Mouse (Mus musculus) activated CD4-positive, CD25-positive, alpha-beta regulatory T cell, adult 4 months (primary cell): ENCODE data around the gene Higd1b. TPM values are rescaled to one million over a fixed set of nuclear protein-coding genes. Genes with fewer than 3 reads are reported as not detected.

Experiments used
- ATAC-seq: one replicate; pipeline ENCODE4 v1.8.0; 2017
- polyA plus RNA-seq, 2 experiments: library from polyadenylated mRNA; unstranded; fragments of 100-300 nt; shearing (Covaris generic); gene quantifications; one replicate each; pipeline ENCODE4 v1.2.1; 2017

The Higd1b gene
- polyA plus RNA-seq = not detected

DNA sequence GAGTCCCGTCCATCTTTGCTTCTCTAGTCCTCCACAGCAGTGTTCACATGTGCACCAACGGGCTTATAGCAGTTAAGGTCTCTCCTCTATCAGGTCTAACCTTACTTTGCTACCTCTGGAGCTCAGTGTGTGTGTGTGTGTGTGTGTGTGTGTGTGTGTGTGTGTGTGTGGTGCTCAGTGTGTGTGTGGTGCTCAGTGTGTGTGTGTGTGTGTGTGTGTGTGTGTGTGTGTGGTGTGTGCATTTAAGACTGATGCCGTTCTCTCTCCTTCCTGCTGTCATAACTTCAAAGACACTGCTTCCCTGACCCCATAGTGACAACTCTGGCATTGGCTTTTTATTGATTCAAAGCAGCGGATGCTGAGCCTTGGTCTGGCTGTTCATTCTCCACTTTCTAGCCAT is at the start of gene Higd1b:
Gene Higd1b (plus strand): TSS at position 301 of the 400 bp plus-strand sequence.
- ATAC-seq = no peak

DNA sequence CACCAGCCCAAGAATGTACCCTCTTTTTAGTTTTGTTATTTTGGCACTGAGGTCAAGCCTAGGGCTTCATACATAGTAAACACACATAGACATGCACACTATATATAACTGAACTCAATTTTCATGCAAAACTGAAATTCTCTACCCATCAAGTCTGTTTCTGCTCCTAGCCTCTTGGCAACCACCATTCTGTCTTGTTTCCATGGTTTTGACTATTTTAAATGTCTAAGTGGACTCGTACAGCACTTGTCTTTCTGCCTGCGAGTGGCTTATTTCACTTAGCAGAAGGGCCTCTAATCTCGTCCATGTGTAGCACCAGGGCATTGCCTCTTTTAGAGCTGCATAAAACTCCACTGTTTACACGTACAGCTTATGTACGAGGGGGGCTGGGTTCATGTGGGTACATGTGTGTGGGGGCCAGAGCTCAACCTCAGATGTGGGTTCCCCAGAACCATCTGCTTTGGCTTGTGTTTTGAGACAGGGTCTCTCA is 47.9 kb upstream of the Higd1b start:
- ATAC-seq = no peak

DNA sequence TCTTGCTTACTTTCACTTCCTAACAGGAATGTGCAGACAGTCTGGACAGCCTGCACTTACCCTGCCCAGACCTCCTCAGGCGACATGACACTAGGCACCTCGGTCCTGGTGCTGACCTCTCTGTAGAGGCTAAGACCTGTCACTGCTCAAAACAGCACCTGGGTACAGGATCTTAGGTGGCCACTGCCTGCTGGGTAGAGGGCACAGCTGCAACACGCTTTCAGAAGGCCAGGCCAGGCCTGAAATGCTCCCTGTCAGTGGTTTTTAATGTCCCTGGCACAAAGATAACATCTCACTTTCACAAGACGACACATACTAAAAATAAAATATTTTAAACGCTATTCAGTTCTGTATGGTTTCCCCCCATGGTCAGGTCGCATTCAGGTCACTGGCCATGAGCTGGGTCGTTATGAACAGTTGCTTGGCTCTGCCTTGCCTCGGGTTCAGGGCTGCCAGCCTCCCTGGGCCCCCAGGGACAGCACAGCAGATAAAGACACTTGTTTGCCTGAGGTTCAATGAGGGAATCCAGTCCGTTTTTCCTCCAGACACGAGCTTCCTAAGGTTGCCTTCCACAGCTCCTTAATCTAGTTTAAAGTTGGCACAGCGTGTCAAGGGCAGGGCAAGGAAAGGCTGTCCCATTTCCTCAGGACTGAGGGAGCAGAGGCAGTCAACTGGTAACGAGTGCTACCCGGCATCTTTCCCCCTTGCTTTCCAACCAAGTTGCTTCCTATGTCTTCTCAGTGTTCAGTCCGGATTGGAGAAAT is 43.8 kb upstream of the Higd1b start:
- no peak for ATAC-seq

DNA sequence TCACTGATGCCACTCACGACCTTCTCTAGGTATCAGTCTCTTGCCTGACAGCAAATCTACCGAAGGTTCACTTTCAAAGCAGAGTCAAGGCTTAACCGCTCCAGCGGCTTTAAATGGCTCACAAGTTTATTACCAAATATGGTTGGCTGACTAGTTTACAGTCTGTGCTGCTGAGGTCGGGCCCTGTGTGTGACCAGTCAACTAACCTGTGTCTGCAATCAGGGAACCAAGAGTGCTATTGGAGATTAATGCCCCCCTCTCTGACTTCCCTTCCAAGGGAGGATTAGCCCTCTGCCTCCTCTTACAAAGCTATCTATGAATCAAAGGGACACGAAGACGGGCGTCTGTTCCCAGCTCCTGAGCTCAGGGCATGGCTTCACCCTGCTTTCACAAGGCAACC is 41.5 kb upstream of the Higd1b start:
- no peak for ATAC-seq

DNA sequence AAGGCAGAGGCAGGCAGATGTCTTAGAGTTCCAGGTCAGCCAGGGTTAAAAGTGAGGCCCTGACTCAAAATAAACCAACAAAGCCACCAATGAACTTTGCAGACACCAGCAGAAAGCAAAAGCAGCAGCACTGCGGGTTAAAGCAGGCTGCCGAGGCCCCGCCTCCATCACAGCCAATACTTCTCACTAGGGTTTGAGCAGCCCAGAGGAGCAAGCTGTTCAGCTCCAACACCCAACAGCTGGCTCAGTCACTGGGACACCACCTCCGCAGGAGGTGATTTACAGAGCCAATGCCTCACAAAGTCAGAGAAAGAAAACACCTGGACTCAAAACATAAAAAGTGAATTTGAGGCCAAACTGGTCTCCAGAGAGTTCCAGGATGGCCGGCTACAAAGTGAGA is 32.2 kb upstream of the Higd1b start:
- ATAC-seq = no peak

DNA sequence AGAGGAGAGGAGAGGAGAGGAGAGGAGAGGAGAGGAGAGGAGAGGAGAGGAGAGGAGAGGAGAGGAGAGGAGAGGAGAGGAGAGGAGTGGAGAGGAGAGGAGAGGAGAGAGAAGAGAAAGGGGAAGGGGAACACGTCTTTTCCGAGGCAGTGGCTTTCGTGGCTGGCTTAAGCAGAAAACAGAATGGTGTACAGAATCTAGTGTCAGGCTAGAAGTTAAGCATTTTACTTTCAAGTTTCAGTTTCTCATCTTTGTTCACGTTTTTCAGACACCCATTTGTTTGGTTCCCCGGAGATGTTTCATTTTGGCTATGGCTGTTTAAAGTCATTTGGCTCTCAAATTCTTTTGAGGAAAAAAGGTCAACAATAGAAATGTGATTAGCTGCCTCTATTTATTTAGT is 27.4 kb upstream of the Higd1b start:
- no peak for ATAC-seq

DNA sequence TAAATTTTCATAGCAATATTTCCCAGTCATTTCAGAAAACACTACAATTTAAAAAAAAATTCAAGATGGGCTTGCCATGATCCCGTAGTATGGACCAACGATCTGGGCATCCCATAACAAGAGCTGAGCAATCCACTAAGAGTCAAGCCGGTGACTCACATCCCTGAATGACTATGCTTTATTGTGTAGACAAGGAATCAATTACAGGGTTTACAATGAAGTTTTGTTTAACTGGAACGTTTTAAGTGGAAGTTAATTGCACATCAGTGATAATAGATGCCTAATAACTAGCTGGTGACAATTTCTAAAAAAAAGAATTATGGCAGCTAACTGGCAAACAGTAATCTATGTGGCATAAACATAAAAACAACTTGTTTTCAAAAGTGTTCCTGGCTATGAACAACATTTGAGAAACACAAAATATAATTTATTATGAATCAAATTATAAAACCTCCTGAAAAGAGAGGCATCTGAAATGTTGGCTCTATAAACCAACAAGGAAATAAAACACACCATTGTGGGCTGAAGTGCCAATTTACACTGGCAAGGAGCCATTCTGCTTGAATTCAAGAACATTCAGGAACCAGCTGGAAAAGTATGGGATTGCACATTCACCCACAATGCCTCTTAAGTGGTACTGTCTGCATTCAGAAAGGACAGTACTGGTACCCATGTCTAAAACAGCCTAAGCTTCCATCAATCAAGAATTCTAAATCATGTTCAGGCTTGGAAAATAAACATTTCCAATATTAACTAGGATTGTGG is 24.7 kb upstream of the Higd1b start:
- ATAC-seq = no peak

DNA sequence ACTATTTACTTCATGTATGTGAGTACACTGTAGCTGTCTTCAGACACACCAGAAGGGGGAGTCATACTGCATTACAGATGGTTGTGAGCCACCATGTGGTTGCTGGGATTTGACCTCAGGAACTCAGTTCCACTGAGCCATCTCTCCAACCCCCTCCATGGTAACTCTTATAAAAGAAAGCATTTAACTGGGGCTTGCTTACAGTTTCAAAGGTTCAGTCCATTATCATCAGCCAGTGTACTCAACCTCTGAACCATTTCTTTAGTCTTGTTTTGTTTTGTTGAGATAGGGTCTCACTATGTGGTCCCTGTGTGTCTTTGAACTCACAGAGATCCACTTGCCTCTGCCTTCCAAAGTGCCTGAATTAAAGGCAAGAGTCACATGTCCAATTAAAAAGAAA is 20.8 kb upstream of the Higd1b start:
- ATAC-seq = no peak

DNA sequence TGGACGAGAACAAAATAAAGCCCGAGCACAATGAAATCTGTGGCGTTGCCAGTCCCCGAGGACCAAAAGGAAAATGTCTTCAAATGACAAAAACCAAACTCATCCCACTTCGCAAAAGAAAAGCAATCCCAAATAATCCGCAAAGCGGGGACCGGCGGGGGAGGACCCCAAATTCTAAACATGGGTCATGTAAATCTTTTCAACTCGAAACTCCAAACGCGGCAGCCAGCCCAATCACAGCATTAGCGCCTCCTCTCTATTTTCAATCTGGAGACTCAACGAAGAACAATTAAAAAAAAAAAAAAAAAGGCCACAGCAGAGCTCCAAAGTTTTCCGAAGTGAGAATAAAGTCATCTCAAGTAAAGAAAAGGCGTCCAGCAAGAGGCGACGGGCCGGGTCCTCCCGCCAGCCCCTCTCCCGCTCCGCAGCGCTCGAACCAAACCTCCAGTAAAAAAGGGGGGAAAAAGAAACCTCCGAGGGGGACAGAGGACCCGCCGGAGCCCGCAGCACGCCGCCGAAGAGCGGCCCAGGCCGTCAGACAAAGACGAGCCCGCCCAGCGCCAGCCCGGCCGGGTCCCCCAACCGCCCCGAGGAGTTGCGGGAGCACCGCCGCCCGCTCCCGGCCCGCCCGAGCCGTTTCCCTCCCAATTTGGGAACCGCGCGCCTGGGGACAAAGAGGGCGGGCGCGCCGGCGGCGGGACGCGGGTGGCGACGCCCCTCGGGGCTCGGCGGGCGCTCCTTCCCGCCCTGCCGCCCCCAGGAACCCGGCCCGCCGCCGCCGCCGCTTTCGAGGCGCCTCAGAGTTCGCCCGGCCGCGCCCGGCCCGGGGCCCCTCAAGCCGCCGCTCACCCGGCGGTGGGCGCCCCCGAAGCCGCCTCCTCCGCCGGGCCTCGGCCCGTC is 17.3 kb upstream of the Higd1b start:
- no peak for ATAC-seq

DNA sequence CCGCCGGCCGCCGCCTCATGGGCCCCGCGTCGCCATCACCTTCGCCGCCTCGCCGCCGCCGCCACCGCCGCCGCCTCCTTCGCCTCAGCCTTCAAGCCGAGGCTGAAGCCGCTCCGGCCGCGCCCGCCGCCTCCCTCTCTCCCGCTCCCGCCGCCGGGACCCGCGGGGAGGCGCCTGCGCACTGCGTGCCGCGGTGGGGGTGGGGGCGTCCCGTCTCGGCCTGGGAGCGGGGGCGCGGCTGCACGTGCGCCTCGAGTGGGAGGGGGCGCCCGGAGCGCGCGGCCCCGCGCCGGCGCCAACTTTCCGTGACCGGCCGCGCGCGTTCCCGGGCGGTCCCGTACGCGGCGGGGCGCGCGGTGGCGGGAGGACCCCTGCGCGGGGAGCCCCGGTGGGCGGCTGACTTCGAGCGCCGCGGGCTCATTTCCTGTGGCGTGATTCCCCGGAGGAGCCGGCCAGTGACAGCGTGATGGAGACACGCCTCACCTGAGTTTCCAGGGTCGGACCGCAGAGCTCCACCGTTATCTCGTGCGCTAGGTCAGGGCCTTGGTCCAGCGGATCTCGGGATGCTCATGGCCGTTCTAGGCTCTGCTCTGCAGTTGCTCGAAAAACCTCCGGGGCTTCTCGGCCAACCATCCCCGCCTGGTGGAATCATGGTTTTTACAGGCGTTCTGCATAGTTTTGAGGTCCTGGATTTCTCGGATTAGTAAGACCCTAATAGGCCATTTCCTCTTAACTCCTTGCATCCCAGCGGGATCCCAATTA is 16.4 kb upstream of the Higd1b start, which contains the start of gene Gjc1:
Gene Gjc1 (minus strand): TSS at position 680 of the 762 bp plus-strand sequence.
- ATAC-seq = no peak

DNA sequence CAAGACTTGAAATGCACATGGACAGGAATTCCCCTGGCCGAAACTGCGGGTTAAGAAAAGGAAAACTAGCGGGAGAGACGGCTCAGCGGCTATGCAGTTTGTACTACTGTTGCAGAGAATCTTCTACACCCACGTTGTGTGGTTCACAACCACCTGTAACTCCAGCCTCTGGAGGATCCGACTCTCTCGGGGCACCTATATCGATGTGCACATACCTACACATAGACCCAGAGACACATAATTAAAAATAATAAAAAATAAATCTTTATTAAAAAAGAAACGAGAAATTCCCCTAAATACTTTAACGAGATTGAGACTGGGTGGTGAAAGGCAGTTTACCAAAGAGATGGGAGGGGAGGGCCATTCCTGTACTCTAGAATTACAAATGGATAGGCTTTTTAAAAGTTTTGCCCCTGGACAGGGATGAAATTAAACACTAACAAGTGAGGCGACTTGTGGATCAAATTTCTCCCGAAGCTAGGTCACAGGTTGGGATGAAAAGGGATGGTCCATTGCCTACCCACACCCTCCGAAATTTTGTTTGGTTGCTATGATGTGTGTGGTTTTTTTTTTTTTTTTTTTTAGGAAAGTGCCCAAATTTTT is 15.8 kb upstream of the Higd1b start:
- no peak for ATAC-seq

DNA sequence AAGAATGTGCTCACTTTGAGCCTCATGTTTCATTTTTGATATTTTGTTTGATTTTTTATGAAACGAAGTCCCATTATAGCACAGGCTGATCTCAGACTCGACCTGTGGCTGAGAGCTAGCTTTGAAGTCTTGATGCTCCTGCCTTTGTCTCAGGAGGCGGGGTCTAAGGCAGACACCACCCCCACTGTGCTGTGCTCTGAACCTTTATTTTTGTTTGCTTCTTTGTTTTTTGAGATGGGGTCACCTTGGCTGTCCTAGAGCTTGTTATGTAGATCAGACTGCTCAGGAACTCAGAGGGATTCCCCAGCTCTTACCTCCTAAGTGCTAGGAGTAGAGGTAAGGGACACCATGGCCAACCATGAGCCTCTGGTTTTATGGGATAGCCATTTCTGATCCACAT is 15.2 kb upstream of the Higd1b start:
- ATAC-seq = no peak

DNA sequence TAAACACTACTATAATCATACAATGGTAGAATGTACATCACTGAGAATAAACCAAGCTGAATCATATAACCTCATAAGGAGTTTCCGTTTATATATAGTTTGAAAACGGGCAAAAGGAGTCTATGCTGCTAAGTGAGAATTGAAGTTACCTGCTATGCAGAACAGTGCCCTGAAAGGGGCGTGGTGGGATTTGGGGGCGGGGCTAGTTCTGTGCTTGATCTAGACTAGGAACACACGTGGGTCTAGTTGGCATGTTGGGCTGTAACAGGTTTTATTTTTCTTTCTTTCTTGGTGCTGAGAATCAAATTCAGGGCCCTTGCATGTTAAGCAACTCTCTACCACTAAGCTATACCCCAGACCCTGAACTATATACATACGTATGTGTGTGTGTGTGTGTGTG is 14.4 kb upstream of the Higd1b start:
- no peak for ATAC-seq

DNA sequence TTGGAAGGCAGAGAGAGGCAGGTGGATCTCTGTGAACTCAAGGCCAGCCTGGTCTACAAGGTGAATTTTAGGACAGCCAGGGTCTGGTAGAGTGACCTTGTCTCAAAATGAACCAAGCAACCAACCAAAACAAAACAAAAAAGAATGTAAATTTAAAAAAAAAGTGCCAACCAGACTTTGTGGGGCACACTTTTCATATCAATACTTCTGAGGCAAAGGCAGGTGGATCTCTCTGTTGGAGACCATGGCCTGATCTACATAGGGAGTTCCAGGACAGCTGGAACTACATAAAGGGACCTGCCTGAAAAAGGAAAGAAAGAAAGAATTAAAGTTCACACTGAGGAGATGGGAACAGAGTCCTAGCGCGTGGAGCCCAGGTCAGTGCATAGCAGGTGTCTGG is 9.2 kb upstream of the Higd1b start:
- ATAC-seq = no peak

DNA sequence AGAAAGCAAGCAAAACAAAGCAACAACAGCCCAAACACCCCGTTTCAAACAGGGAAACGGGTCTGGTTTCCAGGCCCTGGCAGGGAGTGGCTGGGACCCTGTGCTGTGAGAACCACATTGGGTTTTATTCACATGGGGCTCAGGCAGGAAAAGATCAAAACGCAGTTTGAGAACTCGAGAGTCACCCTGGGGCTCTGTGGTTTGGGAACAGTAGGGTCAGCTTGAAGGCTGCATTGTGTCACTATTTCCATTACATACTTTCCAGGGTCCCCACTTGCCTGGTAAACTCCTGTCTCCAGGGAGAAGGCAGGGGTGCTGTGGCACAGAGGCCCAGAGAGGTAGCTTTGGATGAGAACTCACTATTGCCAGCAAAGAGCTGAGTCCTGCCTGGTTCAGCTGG is 8.6 kb upstream of the Higd1b start:
- ATAC-seq = no peak

DNA sequence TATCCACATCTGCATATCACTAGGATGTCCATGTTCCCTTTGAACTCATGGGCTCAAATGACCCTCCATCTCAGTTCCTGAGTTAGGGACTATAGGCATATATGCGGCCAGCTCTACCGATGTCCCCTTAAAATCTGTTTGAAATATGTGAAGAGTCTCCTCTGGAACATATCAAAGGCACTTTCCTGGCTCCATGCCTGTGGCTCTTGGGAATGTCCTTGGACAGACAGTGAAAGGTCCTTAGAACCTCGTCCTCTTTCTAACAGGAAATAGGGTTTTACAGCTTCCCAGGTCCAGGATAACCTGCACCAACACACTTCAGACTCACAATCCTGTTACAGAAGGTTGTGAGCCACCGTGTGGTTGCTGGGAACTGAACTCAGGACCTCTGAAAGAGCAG is 5.4 kb upstream of the Higd1b start:
- no peak for ATAC-seq

DNA sequence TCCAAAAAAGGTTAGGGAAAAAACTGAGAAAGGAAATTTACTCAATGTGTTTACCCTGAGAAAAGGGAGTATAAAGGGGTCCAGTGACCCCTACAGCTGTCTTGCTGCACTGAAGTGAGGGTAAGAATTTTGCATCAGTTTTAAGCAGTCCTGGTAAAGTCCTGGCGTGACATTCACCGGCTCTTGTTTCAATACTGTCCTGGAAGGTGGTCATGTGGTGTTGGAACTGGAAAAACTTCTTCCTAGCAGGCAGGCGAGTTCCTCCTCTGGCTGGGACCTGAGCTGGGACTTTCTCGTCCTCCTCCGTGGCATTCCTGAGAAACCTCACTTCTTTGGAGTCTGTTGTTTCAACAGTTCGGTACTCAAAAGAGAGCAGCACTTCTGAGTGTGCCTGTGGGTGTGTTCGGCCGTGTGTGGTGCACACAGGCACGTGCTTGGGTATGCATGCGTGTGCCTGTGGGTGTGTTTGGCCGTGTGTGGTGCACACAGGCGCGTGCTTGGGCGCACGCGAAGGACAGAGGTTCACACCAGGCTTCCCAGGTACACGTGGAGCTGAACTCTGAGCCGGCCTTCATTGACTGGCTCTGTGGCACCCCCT is 2.9 kb upstream of the Higd1b start:
- ATAC-seq = no peak

DNA sequence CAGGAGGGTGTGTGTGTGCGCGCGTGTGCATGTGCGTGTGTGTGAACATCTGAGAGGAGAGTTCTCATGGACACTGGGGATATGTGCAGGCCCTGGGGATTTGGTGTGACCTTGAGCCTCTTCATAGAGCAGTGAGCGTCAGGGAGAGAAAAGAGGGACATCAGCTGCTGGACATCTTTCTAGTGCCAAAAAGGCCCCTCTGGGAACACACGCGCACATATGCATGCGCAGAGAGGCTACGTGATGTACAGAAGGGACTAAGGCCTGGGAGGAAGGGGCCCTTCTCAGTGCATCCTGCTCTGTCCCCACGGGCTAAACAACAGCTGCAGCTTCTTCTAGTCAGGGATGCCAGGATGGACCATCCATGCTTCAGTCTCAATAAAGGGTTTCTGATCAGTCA is 1.4 kb upstream of the Higd1b start:
- no peak for ATAC-seq

DNA sequence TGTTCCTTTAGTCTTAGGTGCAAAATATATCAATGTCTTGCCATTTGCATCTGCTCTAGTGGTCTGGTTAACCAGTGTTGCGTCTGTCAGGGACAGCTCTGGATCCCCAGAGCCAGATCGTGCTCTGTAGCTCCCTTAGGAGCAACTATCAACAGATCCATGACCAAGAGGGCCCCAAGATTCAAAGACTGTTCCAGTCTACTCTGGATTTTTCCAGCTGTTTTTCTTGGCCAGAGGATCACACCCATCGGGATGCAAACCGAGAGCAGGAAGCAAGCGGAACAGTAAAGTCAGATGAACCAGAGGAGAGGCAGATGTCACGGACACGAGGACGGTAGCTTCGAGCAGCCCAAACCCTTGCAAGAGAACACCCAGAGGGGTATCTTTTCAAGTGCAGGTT is 497 bp downstream of the Higd1b start:
- no peak for ATAC-seq

DNA sequence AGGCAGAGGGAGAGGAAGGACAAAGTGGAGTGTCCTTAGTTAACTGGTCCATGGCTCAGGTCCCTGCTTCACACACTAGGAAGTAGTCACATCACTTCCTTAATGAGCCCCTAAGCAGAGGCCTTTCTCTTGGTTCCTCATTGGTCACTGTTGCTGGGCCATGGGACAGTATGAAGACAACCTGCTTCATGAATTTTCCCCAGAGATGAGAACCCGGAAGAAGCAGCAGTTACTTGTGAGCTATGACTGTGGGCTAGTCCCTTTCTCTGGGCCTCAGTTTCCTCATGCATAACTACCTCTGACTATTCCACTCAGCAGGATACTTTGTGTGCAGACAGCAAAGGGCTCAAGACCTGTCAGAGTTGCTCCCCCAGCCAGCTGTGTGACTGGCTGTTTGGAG is 1.7 kb downstream of the Higd1b start:
- no peak for ATAC-seq

DNA sequence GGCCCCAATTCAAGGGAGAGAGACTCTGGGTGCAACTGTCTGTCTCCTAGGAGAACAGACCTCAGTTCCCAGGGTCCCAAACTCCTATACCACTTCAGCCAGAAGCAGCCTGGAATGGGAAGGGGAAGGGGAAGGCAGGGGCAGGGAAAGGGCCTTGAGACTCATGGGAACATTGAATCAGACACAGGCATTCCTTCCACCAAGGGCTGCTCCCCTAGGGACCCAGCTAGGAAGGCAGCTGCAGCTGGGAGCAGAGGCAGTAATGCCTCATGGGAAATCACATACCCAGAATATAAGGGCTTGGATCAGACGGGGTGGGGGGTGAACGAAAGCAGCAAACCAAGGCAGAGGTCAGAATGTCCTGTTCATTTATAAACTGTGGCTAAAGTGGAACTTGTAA is 2.5 kb downstream of the Higd1b start:
- ATAC-seq = no peak
